Mouse (Mus musculus) natural killer cell, adult 2 months (primary cell): Measurements from ENCODE around the gene Prkaa2.
"Not testable (repeated sequence)": the region's sequence is repeated elsewhere in the genome, so short reads cannot be mapped to it uniquely, and the experiment has no call there.

Source experiments
- DNase-seq, 2 experiments: peaks; one replicate each; pipeline ENCODE4 v3.0.0; 2022; ENCODE audit warnings: low spot score in 2 of 2

Gene Prkaa2

GRCm38 (mm10) chr4:105016006-105016613, 93.6 kb downstream of the Prkaa2 start:
- DNase-seq: no peak

GRCm38 (mm10) chr4:105015496-105015895, 94.2 kb downstream of the Prkaa2 start:
- no peak for DNase-seq

GRCm38 (mm10) chr4:105013718-105014117, 96.0 kb downstream of the Prkaa2 start:
- DNase-seq: no peak

GRCm38 (mm10) chr4:105007360-105008018, 102.2 kb downstream of the Prkaa2 start:
- DNase-seq: no peak

GRCm38 (mm10) chr4:105004649-105005048, 105.0 kb downstream of the Prkaa2 start:
- not testable (repeated sequence) for DNase-seq

- DNase-seq: no peak
Measured at GRCm38 (mm10) chr4:105004135-105004534, 105.6 kb downstream of the Prkaa2 start.

GRCm38 (mm10) chr4:105001736-105002135, 108.0 kb downstream of the Prkaa2 start:
- DNase-seq: no peak

- no peak for DNase-seq
Measured at GRCm38 (mm10) chr4:104999702-105000101, 110.0 kb downstream of the Prkaa2 start.

- DNase-seq: no peak
Measured at GRCm38 (mm10) chr4:104993140-104993874, 116.4 kb downstream of the Prkaa2 start.

GRCm38 (mm10) chr4:104992271-104992670, 117.4 kb downstream of the Prkaa2 start:
- DNase-seq: no peak

- DNase-seq: no peak
Measured at GRCm38 (mm10) chr4:104990686-104991085, 119.0 kb downstream of the Prkaa2 start.

- no peak for DNase-seq
Measured at GRCm38 (mm10) chr4:104990016-104990415, 119.7 kb downstream of the Prkaa2 start.

- DNase-seq: no peak
Measured at GRCm38 (mm10) chr4:104988709-104989108, 121.0 kb downstream of the Prkaa2 start.

- no peak for DNase-seq
Measured at GRCm38 (mm10) chr4:104988102-104988501, 121.6 kb downstream of the Prkaa2 start.

- no peak for DNase-seq
Measured at GRCm38 (mm10) chr4:104987631-104988030, 122.1 kb downstream of the Prkaa2 start.

- no peak for DNase-seq
Measured at GRCm38 (mm10) chr4:104985960-104986632, 123.6 kb downstream of the Prkaa2 start.
